Mouse (Mus musculus): Measurements from ENCODE around the gene Gm49358.

Gm49358 gene

DNA sequence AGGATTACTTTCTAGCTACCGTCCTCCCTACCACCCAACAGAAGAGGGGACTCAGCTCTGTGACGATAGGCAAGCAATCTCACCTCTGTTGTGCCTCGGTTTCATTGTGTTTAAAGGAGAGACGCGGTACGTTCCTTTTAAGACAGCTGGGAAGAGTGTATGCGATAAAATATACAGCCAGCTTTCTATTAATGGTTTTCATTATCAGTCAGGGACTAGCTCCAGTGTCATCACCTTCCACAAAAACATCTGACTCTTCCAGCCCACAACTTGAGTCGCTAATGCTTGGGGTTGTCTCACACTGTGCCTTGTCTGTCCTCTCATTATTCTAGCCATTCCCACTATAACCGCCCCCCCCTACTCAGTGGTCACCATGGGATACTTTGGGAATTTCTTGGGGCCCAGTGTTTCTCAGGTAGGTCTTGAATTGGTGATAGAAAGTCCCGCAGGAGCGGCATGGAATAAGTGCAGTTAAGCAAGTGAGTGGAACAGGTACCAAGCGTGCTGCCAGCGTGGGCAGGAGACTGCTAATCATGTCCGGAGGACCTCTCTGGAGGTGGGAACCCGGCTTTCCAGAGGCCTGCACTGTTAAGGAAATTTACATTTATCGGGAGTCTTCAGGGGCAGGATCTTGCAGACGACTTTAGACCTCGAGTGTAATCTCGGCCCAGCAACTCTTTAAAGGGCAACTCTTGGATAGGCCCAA, 14.0 kb downstream of the Gm49358 start:
- in situ Hi-C loops (cut with MboI) = no loop called here

DNA sequence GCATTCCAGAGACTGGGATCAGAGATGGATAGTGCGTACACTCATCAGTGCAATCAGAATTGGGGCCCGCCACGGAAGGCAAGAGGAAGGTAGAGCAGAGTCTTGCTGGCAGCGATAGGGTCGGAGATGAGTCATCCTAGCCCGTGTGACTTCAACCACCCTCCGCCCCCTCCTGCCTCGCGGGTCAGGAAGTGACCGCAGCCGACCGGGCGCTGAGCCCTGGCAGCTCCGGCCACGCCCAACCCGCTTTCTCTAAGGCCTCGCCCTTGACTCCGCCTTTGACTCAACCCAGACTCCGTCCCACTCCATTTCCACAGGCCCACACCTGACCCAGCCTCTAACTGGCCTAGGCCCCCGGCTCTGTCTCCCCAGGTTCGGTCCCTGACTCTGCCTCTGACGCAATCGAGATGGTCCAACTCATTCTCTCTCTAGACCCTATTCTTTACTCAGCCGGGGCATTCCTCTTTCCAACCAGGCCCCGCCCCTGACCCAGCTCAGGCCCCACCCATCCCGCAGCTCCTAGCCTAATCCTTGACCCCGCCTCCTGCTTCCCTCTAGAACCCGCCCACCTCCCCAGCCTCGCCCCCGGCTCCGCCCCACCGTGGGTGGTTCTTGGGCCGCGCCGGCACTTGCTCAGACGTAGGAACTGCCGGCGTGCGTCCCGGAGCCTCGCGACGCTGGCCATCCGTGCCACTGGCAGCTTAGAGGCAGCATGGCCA, 14.8 kb downstream of the Gm49358 start, which contains the start of gene Nt5dc3:
TSS of gene Nt5dc3 (plus strand) at position 608 of the 719 bp plus-strand sequence.
- in situ Hi-C loops (cut with MboI) = no loop called here

DNA sequence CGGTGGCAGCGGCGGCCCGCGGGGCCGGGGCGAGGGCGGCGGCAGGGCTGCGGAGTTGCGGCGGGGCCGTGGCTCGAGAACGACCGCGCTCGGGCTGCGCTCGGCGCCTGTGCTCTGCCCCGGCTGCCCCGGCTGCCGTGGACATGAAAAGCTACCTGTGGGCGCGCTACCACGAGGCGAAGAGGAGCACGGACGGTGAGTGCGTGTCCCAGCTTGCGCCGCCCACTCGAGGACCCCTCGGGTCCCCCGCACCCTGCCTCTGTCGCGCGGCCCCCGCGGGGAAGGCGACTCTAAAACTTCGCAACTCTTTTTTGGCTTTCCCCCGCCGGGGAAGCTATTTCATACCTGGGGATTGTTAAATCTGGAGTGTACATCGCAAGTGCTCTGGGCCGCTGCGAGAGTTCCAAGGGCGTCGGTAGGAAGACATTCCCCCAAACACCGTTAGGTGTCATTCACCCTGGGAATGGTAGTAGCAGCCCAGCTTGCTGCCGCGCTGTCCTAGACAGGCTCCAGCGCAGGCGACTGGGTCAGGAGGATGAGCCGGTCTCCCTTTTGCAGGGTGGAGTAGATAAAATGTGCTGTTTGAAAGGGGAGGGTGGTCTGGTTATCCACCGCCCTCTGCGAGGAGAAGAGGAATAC, 15.5 kb downstream of the Gm49358 start:
- in situ Hi-C loops (cut with MboI) = no loop called here

DNA sequence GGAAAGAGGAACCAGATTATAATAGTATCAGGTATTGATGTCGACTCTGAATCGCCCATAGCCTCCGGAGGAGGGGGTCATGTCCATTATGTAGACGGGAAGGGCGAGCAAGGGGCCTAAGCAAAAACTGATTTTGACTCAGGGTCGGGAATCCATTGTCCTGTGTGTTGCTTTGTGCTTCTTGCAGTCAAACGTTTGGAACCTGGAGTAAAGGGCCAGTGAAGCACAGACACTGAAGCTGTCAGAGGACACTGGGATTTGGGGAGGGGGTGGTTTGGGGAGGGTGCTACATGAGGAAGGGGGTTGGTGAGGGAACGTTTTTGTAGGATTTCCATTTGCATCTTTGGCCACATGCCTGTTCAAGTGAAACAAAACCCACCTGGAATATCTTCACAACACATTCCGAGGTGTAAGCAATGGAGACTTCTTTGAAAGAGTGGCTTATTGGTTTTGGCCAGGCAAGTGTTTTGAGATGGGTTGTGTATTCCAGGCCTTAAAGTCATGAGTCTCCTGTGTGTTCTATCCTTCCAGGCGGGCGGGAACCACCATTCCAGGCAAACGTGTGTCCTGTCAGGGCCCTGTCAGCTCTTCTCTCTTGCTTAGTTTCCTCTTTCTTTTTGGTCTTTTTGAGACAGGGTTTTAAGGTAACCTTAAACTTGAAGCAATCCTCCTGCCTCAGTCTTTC, 16.2 kb downstream of the Gm49358 start:
- in situ Hi-C loops (cut with MboI) = no loop called here

DNA sequence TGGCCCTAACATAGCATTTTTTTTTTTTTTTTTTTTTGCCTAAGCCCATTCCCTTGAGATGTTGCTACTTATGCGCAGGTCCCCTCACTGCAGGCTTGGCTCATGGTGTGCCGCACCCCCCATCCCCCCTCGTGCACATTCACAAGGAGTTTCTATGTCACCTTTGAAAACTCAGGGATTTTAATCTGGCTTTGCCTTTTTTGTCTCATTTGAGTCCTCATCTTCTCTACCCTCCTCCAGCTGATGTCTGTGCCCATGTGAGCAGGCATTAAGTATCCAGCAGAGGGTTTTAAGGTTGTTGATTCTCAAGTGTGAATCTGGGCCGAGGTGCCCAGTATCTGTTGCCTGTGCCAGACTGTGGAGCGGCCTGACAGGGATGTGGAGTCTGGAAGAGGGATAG, 17.9 kb downstream of the Gm49358 start:
- in situ Hi-C loops (cut with MboI) = no loop called here

DNA sequence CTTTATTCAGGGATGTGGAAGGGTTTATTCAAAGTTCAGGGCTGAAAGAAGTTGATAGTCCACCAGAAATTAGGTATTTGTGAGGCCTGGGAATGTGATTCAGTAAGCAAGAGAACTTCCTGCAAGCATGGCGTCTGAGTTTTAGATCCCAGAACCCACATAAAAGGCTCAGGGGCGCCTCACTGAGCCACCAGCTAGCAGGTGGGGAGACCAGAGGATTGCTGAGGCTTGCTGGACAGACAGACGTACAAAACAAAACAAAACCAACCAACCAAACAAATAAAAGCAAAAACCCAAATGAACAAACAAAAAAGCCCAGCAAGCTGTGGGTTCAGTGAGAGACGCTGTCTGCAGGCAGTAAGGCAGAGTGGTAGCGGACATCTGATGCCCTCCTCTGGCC, 18.9 kb downstream of the Gm49358 start:
- in situ Hi-C loops (cut with MboI) = no loop called here

DNA sequence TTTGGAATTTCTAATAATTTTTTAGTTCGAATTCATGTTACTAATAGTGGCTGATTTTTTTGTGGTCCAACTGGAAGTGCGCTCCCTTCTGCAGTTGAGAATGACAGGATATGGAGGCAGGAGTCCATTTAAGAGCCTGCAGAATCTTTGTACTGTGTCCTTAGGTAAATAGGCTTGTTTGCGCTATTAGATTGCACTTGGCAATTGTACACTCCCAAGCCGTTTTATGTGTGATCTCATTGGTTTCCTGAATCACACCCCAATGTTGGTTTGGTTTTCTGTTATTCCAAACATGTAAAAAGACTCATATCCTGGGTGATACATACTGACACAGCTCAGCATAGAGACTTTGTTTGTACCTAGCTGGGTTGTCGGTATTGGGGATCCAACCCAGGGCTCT, 19.8 kb downstream of the Gm49358 start:
- in situ Hi-C loops (cut with MboI) = no loop called here

DNA sequence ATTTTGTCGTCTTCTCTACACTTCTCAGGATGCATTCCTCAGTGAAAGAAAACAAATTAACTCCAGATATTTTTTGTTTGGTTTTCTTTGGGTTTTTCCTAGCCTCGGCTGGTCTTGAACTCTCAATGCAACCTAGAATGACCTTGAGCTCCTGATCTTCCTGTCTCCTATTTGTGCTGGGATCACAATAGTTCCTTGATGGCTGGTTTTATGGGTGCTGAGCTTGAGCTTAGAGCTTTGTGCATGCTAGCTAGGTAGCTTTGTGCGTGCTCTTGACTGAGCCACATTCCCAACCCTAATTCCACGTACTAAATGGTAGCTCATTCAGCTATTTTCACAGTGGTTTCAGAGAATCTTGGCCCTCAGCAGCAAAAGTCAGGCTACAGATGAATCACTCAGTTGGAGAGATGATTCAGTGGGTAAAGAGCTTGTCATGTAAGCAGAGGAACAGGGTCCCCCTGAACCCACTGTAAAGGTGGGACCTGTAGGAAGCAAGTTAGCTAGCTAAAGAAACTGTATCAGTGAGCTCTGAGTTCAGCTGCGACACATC, 20.4 kb downstream of the Gm49358 start:
- in situ Hi-C loops (cut with MboI) = no loop called here

DNA sequence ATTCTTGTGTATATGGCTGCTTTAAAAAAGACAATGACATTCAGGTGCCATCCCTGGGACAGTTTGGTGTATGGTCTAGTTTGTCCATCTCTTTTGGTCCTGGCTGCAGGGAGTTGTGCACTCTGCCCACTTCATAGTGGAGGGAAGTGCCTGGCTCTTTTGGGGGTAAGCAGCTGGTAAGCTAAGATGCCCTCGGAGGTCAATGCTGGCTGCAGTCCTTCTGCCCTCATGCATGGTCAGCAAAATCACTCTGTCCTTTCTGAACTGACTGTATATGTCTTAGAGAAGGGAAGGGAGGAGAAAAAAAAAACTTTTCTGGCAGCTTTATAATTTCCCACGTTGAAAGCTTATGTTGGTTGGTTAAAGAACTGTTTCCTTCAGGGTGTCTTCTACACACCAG, 21.6 kb downstream of the Gm49358 start:
- in situ Hi-C loops (cut with MboI) = no loop called here

DNA sequence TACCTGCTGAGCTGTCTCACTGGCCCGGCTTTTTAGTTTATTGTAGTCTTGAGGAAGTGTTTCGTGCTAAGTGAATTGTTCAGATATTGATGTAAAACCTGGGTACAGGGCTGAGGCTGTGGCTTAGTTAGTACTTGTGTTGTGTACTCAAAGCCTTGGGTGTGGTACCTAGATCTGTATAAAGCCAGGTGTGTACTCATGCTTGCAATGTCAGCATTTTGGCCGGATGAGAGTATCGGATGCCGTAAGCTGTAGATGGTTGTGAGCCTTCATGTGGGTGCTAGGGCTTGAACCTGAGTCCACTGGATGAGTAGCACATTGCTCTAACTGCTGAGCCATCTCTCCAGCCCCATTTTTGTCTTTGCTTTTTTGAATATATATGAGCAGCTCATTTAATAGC, 22.3 kb downstream of the Gm49358 start:
- in situ Hi-C loops (cut with MboI) = no loop called here

DNA sequence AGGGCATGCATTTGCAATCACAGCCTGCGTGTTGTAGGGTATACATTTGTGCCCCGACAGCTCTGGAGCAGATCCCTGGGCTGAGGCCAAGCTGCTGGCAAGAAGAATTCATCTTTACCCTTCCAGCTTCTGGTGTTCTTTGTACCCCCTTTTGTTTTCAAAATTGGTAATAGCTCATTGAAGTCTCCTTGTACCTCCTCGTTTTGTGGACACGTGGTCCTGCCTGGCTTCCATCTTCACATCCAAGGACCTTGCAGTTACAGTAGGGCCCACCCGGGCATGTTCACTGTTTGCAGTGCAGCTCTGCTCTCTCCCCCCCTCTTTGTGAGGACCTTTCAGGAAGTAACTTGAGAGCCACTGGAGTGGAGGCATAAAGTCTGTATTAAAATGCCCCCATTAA, 24.4 kb downstream of the Gm49358 start:
- in situ Hi-C loops (cut with MboI) = no loop called here

DNA sequence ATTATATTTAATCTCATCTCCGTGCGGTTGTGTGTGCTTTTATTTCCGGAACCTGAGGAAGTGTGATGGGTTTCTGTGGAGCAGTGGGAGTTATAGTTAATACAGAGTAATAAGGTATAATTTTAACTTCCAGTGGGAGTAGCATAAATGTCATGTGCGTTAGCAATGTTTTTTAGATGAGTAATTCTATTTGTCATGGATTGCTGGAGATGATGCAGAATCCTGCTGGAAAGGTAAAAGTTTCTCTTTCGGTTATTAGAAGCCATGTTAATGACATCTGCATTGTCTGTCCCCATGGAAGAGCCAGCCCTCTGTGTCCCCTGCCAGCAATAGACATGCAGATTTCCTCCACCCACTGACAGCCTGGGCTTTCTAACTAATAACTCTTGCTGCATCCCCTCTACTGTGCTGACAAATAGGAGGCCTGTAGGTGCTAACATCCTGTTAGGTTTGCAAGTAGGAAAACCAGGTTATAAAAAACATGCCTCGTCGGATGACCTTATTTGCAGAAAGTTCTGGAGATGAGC, 25.4 kb downstream of the Gm49358 start:
- in situ Hi-C loops (cut with MboI) = no loop called here

DNA sequence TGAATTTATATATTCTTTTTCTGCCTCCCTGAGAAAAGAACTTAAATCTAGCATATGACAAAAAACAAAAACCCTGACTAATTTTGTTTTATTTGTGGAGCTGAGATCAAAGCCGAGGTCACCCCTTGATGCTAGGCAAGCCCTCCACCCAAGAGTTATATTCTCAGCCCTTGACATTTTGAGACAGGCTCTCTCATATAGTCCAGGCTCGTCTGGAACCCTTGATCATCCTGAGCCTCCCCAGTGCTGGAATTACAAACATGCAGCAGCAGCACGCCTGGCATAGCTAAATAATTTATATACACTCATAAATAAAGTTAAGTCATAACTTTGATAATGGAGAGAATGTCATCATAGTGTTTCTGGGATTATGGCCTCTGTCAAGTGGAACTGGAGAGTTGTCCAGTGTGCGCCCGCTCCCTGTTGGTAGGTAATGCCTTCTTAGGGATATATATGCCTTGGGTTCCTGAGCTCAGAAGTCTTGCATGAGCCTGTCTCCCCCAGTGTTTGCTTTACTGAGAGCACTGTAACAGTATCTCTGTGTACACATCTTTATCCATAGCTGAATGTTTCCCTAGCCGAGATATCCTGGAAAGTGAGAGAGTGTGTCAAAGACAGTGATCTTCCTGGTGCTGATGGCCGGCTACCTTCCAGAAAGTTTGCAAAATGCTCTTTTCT, 27.9 kb downstream of the Gm49358 start:
- in situ Hi-C loops (cut with MboI) = no loop called here

DNA sequence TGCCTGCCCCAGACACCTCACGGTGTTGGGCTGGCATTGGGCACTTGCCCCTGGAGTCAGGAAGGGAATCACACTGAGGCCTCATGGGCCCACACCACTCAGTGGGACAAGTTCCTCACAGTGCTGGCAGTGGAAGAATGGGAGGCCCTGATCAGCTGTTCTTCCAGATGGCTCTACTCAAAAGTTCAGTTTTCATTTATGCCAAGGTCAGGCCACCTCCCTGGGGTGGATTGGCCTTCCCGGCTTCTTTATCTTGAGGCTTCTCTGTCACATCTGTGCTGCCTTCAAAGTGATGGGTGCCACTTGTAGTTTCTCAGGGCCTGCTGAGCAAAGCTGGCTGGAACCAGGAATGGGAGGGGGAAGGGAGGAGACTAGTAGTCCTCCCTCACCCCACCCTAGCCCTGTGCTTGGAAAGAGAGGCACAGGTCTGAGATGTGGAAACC, 29.8 kb downstream of the Gm49358 start:
- in situ Hi-C loops (cut with MboI) = no loop called here

DNA sequence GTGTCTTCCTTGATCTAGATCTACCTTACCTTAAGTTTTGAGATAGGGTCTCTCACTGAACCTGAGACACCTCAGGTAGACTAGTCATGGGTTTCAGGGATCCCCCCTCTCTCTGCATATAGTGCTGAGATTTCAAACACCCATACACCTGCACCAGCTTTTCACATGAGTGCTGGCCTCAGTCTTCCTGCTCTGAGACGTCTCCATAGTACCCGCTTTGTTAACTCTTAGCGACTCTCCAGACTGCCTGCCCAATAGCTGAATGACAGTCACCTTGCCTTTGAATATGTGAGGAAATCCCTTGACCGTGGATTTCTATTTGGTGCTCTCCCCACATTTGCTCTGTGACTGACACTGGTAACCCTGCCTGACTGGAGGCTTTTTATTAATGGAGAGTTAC, 30.4 kb downstream of the Gm49358 start:
- in situ Hi-C loops (cut with MboI) = no loop called here

DNA sequence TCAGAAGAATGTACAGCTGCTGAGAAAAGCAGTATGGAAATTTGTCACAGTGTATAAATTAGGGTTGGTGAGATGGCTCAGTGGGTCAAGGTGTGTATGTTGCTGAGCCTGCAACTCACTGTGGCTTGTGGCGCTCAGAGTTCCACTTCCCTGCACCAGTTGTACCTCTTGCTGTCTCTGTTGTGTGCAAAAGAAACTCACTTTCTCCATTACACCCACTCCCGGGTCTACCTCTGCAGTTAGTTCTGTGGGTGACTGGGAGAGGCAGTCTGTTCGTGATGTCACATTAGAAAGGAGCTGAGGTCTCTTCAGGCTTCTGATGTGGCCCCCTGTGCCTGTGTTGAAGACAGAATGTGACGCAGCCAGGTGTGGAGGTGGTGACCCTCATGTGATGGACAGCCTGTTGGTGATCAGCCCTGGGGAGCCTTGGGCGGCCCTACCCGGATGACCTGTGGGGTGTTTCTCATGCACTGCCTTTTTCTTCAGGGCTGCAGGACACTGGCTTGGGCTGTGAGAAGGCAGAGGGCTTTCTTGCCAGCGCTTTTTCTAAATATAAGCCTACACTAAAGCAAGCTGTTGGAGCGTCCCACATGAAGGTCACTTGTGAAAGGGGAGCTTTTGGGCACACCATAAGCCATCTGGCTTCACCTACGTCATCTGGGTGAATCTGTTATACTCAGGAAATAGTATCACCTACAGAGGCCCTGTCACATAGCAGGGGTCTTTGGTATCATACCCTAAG, 31.2 kb downstream of the Gm49358 start:
- in situ Hi-C loops (cut with MboI) = no loop called here

DNA sequence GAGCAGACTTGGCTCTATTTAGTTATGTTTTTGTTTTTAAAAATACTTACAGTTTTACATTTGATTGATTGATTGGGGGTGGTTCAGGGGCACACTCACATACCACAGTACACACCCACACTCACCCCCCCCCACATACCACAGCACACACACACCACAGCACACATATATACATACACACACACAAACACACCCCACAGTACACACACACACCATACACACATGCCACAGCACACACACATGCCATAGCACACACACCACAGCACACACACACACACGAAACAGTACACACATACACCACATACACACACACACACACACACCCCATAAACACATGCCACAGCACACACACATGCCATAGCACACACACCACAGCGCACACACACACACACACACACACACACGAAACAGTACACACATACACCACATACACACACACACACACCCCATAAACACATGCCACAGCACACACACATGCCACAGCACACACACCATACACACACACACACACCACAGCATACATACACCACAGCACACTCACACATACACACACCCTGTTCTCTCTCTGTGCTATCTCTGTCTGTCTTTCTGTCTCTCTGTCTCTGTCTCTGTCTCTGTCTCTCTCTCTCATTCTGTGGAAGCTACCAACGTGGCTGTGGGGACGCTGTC, 32.4 kb downstream of the Gm49358 start:
- in situ Hi-C loops (cut with MboI) = no loop called here

DNA sequence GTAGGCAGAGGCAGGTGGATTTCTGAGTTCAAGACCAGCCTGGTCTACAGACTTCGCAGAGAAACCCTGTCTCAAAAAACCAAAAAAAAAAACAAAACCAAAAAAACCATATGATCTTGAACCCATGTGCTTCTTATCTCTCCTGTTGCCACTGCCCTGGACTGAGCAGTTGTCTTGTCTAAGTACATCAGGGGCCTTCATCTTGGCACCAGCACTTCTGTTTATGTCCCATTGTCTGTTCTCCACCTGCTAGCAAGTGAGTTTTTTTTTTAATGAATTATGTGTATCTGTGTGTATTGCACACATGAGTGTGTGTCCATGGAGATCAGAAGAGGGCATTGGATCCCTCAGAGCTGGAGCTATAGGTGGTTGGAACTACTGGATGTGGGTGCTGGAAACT, 43.6 kb downstream of the Gm49358 start:
- in situ Hi-C loops (cut with MboI) = no loop called here

DNA sequence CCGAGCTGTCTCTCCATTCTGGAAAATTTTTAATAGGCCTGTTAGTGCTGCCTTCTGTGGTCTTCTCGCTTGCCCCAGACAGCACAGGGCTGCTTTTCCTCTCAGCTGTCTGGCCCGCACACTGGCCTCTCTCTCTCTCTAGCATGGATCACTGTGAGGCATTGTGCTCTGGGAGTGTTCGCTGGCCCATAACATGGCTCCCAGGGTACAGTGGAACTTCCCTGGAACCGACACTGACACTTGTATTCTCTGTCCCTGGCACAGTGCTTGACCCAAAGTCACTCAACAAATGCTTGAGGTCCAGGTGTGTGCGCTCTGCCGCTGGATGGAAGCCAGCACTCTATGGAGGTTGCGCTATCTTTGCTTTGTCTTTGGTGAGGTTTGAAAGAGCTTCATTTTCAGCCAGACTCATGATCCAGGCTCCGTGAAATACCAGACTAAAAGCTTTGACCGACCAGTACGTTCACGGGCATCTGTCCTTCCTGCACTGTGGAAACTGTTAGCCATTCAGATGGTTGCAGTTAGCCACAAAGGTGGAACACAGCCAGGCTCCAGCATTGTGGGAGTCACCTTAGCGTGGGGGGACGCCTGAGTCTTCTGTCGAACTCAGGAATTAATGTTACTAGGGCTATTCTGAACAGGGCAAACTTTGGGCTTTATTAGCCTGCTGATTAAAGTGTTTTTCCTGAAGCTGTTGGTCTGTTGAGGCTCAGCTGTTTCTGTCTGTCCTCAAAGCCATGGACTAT, 44.4 kb downstream of the Gm49358 start:
- in situ Hi-C loops (cut with MboI) = no loop called here
